Mouse (Mus musculus) small intestine, adult 2 months (tissue): ENCODE data around the gene Stk40.

Experiments
- CTCF ChIP-seq: fragments of 200-500 bp; IDR thresholded peaks from 2 replicates; pipeline ENCODE4 v1.5.1; 2012; ENCODE audit warnings: low read depth, mild to moderate bottlenecking, control low read depth, inconsistent platforms, low read length, moderate library complexity, mixed read lengths; ENCODE audit not compliant: insufficient replicate concordance, insufficient read length; ENCODE audit errors: extremely low read depth
- POLR2A ChIP-seq: fragments of 200-500 bp; IDR thresholded peaks from 2 replicates; pipeline ENCODE4 v1.6.1; 2012; ENCODE audit warnings: low read depth, mild to moderate bottlenecking, control low read depth, inconsistent platforms, low read length, moderate library complexity

- TF ChIP-seq CTCF = no peak
- TF ChIP-seq POLR2A = no peak
These were observed 79.3 kb downstream of the Stk40 start for GRCm38 (mm10) chr4:126183034-126183433.
